Mouse (Mus musculus) liver, embryonic 14.5 days (tissue): ENCODE data around the gene Tyw1.

Source experiments
- CTCF ChIP-seq: IDR thresholded peaks from 2 replicates; pipeline ENCODE4 v1.5.1; 2016; ENCODE audit warnings: antibody characterized with exemption, low read depth, control low read depth
- EP300 ChIP-seq: IDR thresholded peaks from 2 replicates; pipeline ENCODE4 v1.6.1; 2016; ENCODE audit warnings: antibody characterized with exemption, low read depth

DNA sequence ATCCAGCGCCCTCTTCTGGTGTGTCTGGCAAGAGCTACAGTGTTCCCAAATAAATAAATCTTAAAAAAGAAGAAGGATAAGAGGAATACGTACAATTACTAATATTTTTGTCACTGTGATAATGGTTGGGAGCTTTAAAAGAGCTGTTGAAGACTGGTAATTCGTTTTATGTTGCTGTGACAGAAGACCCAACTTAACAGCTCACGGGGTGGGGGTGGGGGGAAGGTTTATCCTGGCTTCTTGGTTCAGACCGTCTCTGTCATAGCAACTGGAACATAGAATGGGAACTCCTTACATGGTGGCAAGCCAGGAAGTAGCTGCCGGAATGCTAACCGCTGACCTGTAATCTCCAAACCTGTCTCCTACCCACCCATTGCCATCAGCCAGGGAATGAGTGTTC is 38.6 kb upstream of the Tyw1 start, which contains the start of gene Tmem248:
- no peak for TF ChIP-seq CTCF
- no peak for TF ChIP-seq EP300
